Mouse (Mus musculus): ENCODE data around the gene Ppp5c.

- TF ChIP-seq CTCF (IDR thresholded peaks at IDR 0.05; ENCODE audit: low read depth, low read length) (no peak), POLR2A (IDR thresholded peaks at IDR 0.05; ENCODE audit: extremely low read depth, insufficient read depth, low read length) (no peak)
Observed at GRCm38 (mm10) chr7:17050491-17050890, 22.8 kb upstream of the Ppp5c start.

All from liver, adult 2 months (tissue).